Mouse (Mus musculus): ENCODE measurements around the gene Macrod2. TPM values are rescaled to one million over a fixed set of nuclear protein-coding genes. Genes with fewer than 3 reads are reported as not detected.

The Macrod2 gene
- total and polyA plus RNA-seq, 2 experiments = 2.0 to 3.3 TPM

DNA sequence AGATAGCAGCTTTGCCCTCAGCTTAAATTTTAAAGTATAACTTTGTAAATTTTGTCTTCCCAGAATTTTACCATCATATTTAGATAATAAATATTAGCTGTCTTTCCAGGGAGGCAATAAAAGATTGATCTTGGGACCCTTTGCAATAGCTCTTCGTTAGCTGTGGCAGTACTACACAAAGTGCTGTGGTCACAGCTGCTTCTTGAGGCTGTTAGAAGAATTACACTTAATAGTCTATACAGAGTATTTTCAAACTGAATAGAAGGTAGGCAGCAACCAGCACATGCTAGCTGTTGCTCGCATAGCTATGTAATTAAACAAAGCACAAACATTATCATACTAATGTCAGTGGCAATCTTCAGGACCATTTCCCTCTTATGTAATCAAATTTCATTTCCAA is 1856.4 kb downstream of the Macrod2 start:
- H3K9ac ChIP-seq (ENCODE audit: low read depth, low read length) = no peak overlapping the region
- H3K79me2 ChIP-seq (ENCODE audit: control insufficient read depth, insufficient read depth, low read length) = no peaks in the 10 kb centered on the region
- no peaks in the 10 kb centered on the region for H3K36me3 ChIP-seq (ENCODE audit: control insufficient read depth, insufficient read depth, low read length)
- no peaks in the 10 kb centered on the region for H3K4me1 ChIP-seq (ENCODE audit: control insufficient read depth, insufficient read depth, low read length)
- H3K4me3 ChIP-seq (ENCODE audit: insufficient read depth, low read depth, low read length) = no peak overlapping the region
- TF ChIP-seq CTCF (IDR thresholded peaks at IDR 0.05; ENCODE audit: low read depth, low read length) = no peak
- TF ChIP-seq POLR2A (IDR thresholded peaks at IDR 0.05; ENCODE audit: extremely low read depth, insufficient read depth, low read length) = no peak
- 75% methylated on average over 2 of the region's 2 CpGs for WGBS
- no peaks in the 10 kb centered on the region for H3K27me3 ChIP-seq (ENCODE audit: control insufficient read depth, insufficient read depth, low read length)
- DNase-seq (ENCODE audit: extremely low read depth, low read depth, low spot score) = no peak
- H3K27ac ChIP-seq (replicated peaks; ENCODE audit: insufficient read depth, low read depth, low read length) = no peak overlapping the region

DNA sequence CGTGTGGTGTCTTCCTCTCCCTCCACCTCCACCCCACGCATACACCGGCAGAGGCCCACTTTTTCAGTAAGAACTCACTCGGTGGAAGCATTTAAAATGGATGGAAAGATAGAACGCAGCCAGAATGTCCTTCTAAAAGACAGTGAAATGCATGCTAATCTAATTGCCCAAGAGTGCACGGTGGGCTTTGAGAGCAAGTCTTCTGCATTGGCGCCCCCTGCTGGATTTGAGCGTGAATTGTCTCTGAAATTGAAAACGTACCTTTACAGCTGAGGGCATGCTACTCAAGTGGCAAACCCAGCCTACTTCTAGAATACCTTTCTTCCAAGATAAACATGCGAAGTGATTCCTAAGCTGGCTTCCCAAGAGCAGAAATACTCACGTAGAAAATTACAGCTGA is 1858.8 kb downstream of the Macrod2 start:
- no peak overlapping the region for H3K27ac ChIP-seq (replicated peaks; ENCODE audit: insufficient read depth, low read depth, low read length)
- no peak overlapping the region for H3K4me3 ChIP-seq (ENCODE audit: insufficient read depth, low read depth, low read length)
- H3K79me2 ChIP-seq (ENCODE audit: control insufficient read depth, insufficient read depth, low read length) = no peaks in the 10 kb centered on the region
- no peaks in the 10 kb centered on the region for H3K36me3 ChIP-seq (ENCODE audit: control insufficient read depth, insufficient read depth, low read length)
- no peak for TF ChIP-seq POLR2A (IDR thresholded peaks at IDR 0.05; ENCODE audit: extremely low read depth, insufficient read depth, low read length)
- TF ChIP-seq CTCF (IDR thresholded peaks at IDR 0.05; ENCODE audit: low read depth, low read length) = peak; percentile 57
- 22% methylated on average over 11 of the region's 11 CpGs for WGBS
- no peaks in the 10 kb centered on the region for H3K27me3 ChIP-seq (ENCODE audit: control insufficient read depth, insufficient read depth, low read length)
- no peaks in the 10 kb centered on the region for H3K4me1 ChIP-seq (ENCODE audit: control insufficient read depth, insufficient read depth, low read length)
- no peak overlapping the region for H3K9ac ChIP-seq (ENCODE audit: low read depth, low read length)
- DNase-seq (ENCODE audit: extremely low read depth, low read depth, low spot score) = peak; percentile 2

DNA sequence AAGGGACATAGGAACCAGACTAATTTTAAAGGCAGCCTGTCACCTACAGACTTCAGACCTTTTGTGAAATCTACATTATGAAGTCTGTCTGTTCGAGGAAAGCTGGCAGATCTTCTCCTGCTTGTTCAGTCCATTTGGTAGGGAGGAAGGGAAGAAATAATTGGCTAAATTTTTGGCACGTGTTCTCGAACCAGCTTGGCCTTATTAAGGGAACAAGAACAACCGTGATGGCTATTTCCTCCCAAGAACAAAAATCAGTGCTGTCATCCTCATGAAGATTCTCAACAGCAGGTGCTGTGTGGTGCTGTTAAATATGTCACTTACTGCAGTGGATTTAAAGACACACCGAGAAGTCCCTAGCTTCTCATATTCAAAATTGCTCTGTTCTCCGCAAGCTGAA is 1859.5 kb downstream of the Macrod2 start:
- Histone ChIP-seq H3K27me3 (ENCODE audit: control insufficient read depth, insufficient read depth, low read length) (no peaks in the 10 kb centered on the region), H3K9ac (ENCODE audit: low read depth, low read length) (no peak overlapping the region), H3K79me2 (ENCODE audit: control insufficient read depth, insufficient read depth, low read length) (no peaks in the 10 kb centered on the region), H3K4me3 (ENCODE audit: insufficient read depth, low read depth, low read length) (no peak overlapping the region), H3K27ac (replicated peaks; ENCODE audit: insufficient read depth, low read depth, low read length) (no peak overlapping the region), H3K36me3 (ENCODE audit: control insufficient read depth, insufficient read depth, low read length) (no peaks in the 10 kb centered on the region), H3K4me1 (ENCODE audit: control insufficient read depth, insufficient read depth, low read length) (no peaks in the 10 kb centered on the region)
- no peak for TF ChIP-seq POLR2A (IDR thresholded peaks at IDR 0.05; ENCODE audit: extremely low read depth, insufficient read depth, low read length)
- TF ChIP-seq CTCF (IDR thresholded peaks at IDR 0.05; ENCODE audit: low read depth, low read length) = no peak
- DNase-seq (ENCODE audit: extremely low read depth, low read depth, low spot score) = no peak
- WGBS = 79% methylated on average over 6 of the region's 6 CpGs

DNA sequence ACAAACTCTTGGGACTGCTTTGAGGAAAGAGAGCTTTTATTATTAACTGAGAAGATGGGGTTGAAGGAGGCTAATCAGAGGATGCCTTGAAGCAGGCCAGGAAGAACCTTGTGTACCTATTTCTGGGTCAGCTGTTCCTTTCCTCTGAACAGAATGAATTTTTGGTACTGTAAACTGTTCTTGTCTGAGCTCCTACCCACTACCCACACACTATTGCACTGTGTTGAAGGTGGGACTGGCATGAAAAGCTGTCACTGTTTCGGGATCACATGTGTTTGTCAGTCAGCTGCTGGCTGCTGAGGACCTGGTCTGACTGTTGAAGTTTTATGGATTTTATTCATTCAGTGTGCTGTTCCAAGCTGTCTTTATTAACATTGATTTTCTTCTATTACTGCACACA is 1862.4 kb downstream of the Macrod2 start:
- H3K36me3 ChIP-seq (ENCODE audit: control insufficient read depth, insufficient read depth, low read length) = no peaks in the 10 kb centered on the region
- no peaks in the 10 kb centered on the region for H3K79me2 ChIP-seq (ENCODE audit: control insufficient read depth, insufficient read depth, low read length)
- H3K4me3 ChIP-seq (ENCODE audit: insufficient read depth, low read depth, low read length) = no peak overlapping the region
- H3K27ac ChIP-seq (replicated peaks; ENCODE audit: insufficient read depth, low read depth, low read length) = no peak overlapping the region
- H3K27me3 ChIP-seq (ENCODE audit: control insufficient read depth, insufficient read depth, low read length) = no peaks in the 10 kb centered on the region
- TF ChIP-seq CTCF (IDR thresholded peaks at IDR 0.05; ENCODE audit: low read depth, low read length) = no peak
- TF ChIP-seq POLR2A (IDR thresholded peaks at IDR 0.05; ENCODE audit: extremely low read depth, insufficient read depth, low read length) = no peak
- WGBS = 94% methylated on average over 1 of the region's 1 CpGs
- H3K9ac ChIP-seq (ENCODE audit: low read depth, low read length) = no peak overlapping the region
- DNase-seq (ENCODE audit: extremely low read depth, low read depth, low spot score) = no peak
- H3K4me1 ChIP-seq (ENCODE audit: control insufficient read depth, insufficient read depth, low read length) = no peaks in the 10 kb centered on the region

DNA sequence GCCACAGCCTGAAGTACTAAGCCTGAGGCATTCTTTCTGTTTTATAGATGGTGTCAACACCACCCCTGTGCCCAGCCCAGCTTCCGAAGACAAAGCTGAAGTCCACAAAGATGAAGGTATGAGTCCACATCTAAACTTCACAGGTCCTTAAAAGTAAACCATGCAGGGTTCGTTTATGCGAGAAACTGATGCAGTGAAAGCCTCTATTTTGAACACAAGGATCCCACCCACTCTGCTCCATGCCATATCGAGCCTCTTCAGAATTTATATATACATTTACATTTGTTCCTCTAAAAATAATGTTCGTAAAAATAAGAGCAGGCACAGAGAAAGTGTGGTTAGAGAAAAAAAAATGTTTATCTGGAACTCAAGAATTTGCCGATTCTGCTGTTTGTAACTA is 1865.9 kb downstream of the Macrod2 start:
- TF ChIP-seq CTCF (IDR thresholded peaks at IDR 0.05; ENCODE audit: low read depth, low read length) (no peak), POLR2A (IDR thresholded peaks at IDR 0.05; ENCODE audit: extremely low read depth, insufficient read depth, low read length) (no peak)
- no peak for DNase-seq (ENCODE audit: extremely low read depth, low read depth, low spot score)
- Histone ChIP-seq H3K4me1 (ENCODE audit: control insufficient read depth, insufficient read depth, low read length) (no peaks in the 10 kb centered on the region), H3K79me2 (ENCODE audit: control insufficient read depth, insufficient read depth, low read length) (no peaks in the 10 kb centered on the region), H3K4me3 (ENCODE audit: insufficient read depth, low read depth, low read length) (no peak overlapping the region), H3K9ac (ENCODE audit: low read depth, low read length) (no peak overlapping the region), H3K27ac (replicated peaks; ENCODE audit: insufficient read depth, low read depth, low read length) (no peak overlapping the region), H3K27me3 (ENCODE audit: control insufficient read depth, insufficient read depth, low read length) (no peaks in the 10 kb centered on the region), H3K36me3 (ENCODE audit: control insufficient read depth, insufficient read depth, low read length) (no peaks in the 10 kb centered on the region)
- WGBS = 81% methylated on average over 6 of the region's 6 CpGs

DNA sequence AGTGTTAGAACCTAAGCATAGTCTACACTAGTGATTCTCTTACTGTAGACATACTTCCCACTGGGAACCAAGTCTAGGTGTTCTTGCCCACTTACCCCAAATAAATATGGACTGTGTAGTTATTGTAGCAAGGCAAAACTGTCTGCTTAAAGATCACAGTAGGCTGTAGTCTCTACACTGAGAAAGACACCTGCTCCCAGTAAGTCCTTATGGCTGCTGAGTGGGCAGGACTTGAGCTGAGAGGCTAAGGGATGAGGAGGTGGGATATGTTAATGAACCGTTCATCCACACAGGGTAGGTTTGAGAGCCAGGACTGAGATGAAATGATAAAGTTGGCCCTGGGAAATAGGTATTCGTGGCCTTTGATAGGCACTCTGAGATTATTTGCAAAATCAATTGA is 1869.6 kb downstream of the Macrod2 start:
- Histone ChIP-seq H3K27ac (replicated peaks; ENCODE audit: insufficient read depth, low read depth, low read length) (no peak overlapping the region), H3K36me3 (ENCODE audit: control insufficient read depth, insufficient read depth, low read length) (no peaks in the 10 kb centered on the region), H3K79me2 (ENCODE audit: control insufficient read depth, insufficient read depth, low read length) (no peaks in the 10 kb centered on the region), H3K9ac (ENCODE audit: low read depth, low read length) (no peak overlapping the region), H3K27me3 (ENCODE audit: control insufficient read depth, insufficient read depth, low read length) (no peaks in the 10 kb centered on the region), H3K4me1 (ENCODE audit: control insufficient read depth, insufficient read depth, low read length) (no peaks in the 10 kb centered on the region), H3K4me3 (ENCODE audit: insufficient read depth, low read depth, low read length) (no peak overlapping the region)
- TF ChIP-seq POLR2A (IDR thresholded peaks at IDR 0.05; ENCODE audit: extremely low read depth, insufficient read depth, low read length) = no peak
- WGBS = 75% methylated on average over 2 of the region's 2 CpGs
- no peak for DNase-seq (ENCODE audit: extremely low read depth, low read depth, low spot score)
